Mouse (Mus musculus) mouse trophoblast stem cell (cell line): ENCODE data around the gene Drd5.

ENCODE experiments used
- in situ Hi-C, 2 experiments: fragments of 300-500 bp; cut with MseI, MboI; formaldehyde crosslinking; loops; 2 replicates in 1 of 2; 3 replicates in 1 of 2; pipeline ENCODE4 v1.15.1; 2025

The Drd5 gene

DNA sequence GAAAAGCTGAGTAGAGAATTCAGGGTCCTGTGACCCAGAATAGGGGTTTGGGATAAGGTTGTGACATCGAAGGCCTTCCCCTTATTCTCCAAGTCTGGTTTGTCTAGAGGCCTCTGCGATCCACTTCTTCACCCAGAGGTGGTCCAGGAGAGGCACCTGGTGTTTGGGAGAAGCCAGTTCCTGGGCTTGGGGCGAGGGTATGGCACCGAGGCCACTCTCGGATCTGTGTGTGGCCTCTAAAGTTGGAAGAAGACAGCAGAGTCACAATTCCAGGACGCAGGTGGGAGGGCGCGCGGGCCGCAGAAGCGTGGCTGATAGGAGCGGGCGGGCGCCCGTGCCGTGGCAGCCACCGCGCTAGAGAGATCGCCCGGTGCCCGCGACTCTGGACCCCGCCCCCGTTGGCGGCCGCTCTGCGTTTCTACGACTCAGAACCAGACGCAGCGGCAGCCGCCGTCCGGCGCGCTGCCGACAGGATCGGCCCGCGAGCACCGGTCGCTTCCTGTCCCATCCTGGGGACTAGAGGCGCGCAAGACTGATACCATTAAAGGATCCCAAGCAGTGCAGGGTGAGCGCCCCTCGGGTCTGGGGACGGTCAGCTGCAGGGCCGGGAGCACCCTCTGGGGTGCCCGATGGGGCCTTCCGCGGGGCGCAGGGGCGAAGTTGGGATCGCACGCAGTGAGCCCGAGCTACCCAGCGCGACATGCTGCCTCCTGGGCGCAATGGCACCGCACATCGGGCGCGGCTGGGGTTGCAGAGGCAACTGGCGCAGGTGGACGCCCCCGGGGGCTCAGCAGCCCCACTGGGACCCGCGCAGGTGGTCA lies at the start of gene Drd5:
Gene Drd5 (plus strand): TSS at position 402 of the 821 bp plus-strand sequence.
- in situ Hi-C loops: loop anchor here in 1 of 2 experiments (10.0 kb wide), 1 partner anchor 146 kb away; no protein-coding TSS in a partner anchor

DNA sequence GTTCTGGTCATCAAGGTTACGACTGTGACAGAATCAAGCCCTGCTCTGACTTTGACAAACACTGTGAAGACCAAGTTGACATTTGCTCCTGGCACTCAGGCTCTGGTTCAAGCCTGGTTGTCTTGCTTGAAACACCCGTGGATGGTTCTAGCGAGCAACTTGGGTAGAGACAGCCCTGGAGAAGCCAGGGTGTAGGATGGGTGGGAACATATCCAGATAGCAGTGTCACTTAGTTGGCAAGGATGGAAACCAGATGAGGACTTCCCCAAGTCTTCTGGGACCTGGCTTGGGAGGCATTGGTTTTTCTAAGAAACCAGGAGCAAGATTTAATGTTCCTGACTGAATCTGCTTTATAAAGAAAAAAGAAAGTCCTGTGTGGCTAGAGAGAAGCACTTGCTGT lies 48.2 kb upstream of the Drd5 start:
- in situ Hi-C loops: no loop called here

DNA sequence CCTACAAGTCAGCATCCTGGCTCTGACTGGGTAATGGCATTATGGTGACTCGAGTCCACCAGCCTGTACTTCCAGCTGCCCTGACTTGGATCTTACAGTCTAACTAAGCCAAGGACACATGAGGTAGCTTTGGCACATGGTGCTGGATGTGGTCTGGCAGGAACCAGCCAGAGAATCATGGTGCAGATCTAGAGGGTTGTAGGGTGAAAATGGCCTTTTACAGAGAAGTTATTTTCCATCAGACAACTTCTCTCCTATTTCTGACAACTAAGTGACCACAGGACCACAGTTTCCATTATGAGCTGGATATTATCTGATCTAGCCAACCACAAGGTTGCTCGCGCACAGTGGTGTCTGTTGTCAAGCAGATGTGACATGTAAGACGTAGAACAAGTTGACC lies 45.3 kb upstream of the Drd5 start:
- in situ Hi-C loops: no loop called here

DNA sequence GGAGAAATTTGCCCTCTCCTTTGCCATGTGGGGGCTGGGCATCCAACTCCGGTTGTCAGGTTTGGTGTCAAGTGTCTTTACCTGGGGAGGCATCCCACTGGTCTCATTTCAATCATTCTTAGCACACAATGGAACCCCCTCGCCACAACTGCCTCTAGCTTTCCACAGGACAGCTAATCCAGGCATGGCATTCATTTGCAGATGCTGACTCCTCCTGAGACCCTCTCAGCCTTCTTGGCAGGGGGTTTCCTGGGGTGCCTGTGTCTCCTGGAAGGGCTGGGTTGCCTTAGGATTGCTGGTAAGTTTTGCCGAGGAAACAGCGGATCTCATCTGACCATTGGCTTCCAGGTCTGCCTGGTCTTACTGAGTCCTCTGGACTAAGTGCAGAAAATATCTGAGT lies 43.4 kb upstream of the Drd5 start, which contains the start of gene Otop1:
Gene Otop1 (plus strand): TSS at position 202 of the 400 bp plus-strand sequence.
- in situ Hi-C loops: no loop called here

DNA sequence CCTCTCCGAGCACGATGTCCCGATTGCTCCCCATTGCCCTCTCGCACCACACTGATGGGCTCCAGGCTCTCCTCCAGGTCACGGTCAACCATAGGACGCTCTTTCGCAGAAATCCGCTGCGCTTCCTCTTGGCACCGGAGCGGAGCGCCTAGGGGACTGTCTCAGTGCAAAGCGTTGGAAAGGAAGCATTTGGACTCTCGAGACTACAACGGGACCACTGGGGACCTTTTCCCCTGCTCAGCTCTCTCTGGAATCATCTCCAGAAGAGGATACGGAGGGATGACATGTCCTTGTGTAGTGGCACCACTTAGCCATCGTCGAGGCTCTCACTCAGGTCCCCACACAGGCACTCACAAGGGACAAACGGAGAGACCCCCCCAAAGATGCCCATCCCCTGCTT lies 42.7 kb upstream of the Drd5 start:
- in situ Hi-C loops: no loop called here

DNA sequence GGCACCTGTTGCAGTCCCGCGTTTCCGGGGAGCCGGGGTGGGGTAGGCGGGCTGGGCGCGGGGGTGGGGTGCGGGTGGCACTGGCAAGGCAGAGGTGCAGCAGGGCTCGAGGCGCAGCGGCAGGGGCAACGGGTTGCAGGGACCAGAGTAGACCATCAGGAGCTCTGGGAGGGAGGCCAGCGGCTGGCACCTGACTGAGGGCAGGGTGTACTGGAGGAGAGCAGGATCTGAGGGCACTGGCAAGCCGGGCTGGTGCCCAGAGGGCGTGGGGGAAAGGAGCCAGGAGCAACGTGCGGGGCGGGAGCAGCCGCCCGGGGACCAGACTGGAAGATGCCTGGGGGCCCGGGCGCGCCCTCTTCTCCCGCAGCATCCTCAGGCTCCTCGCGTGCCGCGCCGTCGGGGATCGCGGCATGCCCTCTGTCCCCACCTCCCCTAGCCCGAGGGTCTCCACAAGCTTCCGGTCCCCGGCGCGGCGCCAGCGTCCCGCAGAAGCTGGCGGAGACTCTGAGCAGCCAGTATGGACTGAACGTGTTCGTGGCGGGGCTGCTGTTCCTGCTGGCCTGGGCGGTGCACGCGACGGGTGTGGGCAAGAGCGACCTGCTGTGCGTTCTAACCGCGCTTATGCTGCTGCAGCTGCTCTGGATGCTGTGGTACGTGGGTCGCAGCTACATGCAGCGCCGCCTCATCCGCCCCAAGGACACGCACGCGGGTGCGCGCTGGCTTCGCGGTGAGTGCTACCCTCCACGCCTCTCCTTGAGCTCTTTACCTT lies 41.9 kb upstream of the Drd5 start:
- in situ Hi-C loops: no loop called here

DNA sequence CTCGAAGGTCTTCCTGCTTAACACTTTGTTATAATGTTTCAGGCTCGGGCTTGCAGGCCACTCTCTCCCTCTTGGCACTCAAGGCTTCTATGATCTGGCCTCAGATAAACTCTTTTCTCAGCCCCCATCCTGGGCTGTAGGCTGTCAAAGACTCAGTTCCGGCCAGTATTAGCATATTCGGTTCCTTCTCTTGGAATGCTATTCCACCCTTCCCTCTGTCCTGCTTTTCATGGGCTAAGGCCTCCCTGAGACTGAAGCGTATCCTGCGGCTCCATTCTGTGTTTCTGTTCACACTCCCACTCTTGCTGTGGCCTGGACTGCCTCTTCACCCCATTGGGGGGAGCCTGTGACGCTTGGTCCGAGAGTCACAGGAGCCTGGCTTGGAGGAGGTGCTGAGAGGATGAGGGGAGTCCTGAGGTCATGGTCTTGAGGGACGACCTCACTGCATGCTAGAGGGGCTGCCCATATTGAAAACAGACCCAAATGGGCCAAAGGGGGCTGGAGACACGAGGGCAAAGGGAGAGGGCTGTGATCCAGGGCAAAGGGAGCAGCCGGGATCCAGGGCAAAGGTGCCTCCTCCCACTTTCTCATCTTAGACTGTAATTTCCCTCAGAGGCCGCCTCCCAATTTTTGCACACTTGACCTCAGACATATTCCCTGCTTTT lies 41.1 kb upstream of the Drd5 start:
- in situ Hi-C loops: no loop called here

DNA sequence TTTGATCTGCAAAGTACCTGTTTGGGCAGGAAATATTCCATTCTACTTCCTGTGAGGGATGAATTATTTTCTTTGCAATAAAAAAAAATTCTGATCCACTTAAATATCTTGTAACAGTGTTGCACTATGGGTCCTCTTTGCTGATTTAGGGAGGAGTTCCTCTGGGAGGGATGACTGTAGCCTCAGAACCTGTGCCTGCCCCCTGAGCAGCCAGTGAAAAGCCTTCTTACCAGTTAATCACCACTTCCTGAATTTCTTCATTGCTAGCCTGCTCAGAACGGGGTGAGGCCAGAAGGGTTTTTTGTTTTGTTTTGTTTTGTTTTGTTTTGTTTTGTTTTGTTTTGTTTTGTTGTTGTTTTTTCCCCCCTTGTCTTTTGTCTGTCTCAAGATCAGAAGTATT lies 39.1 kb upstream of the Drd5 start:
- in situ Hi-C loops: no loop called here

DNA sequence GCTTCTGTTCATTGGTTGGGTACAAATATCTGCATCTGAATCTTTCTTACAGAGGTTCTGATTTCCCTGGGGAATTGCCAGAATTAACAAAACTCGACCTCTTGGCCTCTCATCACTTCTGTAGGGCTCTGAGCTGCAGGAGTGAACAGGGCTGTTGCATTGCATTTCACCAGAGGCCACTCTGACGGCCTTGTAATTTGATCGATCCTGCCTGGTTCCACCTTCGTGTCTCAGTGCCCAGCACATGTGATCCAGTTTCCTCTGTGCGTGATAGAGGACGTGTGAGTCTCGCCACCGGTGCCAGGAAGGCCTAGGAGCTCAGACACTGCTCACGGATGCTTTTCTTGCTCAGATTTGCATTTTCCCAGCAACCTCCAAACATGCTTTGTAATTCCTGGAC lies 33.4 kb upstream of the Drd5 start:
- in situ Hi-C loops: no loop called here

DNA sequence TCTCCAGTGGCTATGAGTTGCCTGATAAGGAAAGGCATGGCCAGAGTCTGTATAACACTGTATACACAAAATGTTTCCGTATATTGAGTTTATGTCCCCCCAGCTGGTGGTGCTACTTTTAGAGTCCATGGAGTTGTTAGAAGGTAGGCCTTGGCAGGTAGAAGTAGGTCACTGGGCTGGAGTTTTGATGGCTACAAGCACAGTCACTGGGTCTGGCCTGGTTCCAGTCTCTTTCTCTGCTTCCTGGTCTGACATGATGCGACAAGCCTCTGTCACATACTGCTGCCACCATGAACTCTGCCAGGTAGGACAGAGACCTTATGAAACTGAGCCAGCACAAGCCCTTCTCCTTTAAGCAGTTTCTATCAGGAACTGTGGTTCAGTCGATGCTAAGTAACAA lies 30.7 kb upstream of the Drd5 start:
- in situ Hi-C loops: no loop called here

DNA sequence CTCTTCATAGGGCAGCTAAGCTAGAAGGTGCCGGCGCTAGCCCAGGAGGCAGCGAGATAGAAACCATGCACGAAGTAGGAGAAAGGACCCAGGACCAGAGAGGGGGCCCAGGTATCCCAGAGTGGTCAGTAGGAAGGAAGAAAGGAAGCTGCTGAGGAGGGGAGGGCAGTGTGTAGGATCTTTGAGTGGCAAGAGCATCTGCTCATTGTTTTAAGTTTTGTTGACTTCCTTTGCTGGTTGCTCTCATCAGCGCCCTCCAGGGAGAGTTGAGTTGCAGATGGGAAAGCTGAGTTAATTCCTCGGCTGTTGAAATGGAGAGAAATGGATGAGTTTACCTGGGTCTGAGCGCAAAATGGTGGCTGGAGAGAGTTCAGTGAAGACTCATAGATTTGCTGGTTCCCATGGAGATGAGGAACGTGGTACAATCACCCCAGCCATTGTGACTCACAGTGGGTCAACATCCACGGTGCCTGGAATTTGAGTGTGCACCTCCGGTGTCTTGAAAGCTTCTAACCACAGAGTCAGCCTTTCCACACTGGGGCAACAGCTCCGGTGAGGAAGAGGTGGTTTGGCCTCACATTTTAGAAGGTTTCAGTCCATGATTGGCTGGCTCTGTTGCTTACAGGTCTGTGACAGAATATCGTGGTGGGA lies 17.3 kb upstream of the Drd5 start:
- in situ Hi-C loops: no loop called here

DNA sequence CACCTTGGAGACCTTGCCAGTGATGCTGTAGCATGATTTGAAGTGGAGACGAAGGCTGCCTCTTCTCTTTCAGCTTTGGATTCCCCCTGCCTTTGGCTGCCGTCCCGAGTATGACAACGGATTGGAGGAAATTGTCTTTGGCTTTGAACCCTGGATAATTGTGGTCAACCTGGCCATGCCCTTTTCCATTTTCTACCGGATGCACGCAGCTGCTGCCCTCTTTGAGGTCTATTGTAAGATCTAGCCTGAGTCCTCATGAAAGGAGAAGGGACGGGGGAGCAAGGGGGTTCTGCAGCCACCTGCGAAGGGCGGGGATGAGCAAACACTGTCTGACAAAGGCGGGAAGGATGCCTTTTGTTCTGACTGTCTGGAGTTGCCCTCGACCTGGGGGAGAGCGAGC lies 16.5 kb upstream of the Drd5 start:
- in situ Hi-C loops: no loop called here

DNA sequence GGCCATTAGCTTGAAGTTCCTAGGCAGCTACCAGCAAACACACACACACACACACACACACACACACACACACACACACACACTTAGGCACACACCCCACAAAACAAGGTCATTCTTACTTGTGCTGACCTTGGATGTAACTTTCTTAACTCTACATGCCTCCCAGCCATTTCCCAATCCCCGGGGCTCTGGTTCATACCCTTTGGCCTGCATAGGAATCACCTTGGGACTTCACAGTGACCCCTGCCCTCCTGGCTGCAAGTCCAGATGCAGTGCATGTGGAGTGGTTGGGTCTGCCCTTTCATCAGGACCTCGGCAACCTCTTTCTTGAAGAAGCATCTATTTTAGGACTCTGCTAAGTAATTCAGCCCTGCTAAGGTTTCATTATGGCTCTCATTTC lies 13.9 kb upstream of the Drd5 start:
- in situ Hi-C loops: no loop called here

DNA sequence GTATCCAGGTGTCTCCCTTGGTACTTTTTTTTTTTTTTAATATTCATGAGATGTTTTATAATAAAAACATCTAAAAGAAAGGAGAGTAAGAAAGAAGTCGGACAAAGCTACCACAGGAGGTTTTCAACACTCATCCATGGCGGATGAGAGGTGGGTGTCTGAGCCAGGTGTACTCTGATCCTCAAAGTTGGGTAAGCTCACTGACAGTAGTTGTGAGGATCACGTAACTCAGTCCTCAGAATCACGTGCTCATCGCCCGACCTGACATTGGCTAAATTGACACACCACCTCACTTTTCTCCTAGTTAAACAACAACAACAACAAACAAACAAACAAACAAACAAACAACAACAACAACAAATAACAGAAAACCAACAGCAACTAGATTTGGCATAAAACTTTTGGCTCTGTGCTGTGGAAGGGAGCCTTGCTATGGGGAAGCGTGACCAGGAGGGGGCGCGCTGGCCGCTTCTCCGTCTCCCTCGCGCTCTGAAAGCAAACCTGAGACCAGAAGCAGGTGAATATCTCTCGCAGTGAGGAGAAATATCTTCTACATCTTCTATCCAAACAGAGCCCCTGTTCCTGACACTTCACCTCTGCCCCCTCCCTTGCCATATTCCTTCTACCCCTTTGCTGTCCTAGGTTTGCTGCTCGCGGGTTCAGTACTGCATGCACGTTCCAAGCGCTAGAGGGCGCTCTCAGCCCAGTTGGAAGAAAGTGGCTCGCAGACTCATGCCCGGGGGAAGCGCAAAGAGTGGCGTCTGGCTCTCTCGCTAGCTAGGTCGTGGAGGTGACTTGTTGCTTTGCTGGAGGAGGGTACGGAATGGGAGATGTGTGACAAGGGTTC lies 11.7 kb upstream of the Drd5 start:
- in situ Hi-C loops: no loop called here

DNA sequence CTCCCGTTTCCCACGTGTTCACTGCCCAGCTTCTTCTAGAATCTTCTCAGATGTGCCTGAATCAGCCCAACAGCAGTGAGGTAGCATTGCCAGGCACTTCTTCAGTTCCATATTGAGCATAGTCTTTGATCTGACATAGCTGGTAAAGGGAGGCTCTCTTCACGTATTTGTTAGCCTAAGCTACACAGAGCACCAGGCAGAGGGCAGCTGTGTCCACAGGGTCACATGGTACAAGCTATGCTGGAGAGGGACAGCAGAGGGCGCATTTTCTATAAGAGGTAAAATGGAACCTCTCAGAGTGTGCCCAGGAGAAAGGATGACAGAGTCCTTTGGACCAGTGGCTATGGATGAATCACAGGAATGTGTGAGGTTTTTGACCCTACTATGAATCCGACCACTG lies 10.3 kb upstream of the Drd5 start:
- in situ Hi-C loops: no loop called here

DNA sequence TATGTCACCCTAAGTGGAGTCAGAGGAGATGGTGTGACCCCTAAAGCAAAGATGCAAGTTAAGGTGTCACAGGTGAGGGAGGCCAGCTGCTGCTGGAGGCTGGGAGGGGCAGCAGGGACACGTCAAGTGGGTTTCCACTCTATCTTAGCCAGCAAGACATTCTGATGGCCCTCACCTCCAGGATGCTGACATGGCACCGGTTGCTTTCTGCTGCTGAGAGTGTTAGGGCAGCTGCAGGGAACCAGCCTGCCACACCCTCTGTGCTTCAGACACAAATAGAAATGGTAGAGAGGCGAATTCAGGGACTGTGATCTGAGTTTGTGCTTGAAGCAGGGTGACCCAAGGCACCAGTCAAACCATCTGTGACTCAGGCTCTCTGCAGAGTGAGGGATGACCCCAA lies 9.4 kb upstream of the Drd5 start:
- in situ Hi-C loops: loop anchor here (5.0 to 10.0 kb wide), 2 partner anchors 155 to 158 kb away; no protein-coding TSS in a partner anchor

DNA sequence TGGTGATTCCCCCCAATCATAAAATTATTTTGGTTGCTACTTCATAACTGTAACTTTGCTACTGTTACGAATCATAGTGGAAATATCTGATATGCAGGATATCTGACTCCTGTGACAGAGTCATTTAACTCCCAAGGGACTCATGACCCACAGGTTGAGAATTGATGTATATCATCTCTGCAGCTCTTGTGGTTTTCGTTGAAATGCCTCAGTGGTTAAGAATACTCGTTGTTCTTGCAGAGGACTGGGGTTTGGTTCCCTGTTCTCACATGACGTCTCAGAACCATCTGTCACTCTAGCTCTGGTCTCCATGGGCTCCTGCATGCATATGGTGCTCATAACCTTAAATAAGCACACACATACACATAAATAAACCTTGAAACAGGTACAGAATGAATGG lies 14.2 kb downstream of the Drd5 start:
- in situ Hi-C loops: no loop called here

DNA sequence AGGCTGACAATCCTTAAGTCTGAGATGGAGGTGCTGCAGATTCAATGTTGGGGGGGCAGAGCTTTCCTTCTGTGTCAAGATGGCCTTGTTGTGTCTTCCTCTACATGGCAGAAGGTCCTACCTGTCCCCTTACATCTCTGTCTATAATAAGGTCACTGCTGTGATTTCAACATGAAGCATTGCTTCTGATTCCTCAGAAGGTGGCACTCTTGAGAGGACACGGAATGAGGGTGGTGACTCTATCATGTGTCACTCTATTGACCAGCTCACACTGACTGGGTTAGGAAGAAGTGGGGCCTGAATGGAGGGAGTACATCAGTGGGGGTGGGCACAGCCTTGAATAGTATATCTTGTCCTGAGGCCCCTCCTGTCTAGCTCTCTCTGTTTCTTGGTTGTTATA lies 15.4 kb downstream of the Drd5 start:
- in situ Hi-C loops: no loop called here

DNA sequence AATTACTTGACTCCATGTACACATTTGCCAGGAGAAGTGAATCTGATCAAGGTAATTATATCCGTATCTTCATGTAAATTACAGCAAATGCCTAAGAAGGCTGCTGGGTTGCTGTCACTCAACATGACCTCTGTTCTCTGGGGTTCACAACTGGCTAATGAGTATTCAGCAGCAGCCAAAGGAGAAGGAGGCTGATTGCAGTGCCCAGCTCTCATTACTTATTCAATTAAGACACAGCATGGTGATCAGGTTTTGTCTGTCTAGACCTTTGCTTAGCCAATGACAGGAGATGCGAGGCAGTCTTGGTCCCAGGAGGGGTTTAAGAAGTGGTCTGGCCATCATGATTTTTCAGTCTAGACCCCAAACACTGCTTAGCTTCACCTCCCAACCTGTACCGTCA lies 23.9 kb downstream of the Drd5 start:
- in situ Hi-C loops: no loop called here

DNA sequence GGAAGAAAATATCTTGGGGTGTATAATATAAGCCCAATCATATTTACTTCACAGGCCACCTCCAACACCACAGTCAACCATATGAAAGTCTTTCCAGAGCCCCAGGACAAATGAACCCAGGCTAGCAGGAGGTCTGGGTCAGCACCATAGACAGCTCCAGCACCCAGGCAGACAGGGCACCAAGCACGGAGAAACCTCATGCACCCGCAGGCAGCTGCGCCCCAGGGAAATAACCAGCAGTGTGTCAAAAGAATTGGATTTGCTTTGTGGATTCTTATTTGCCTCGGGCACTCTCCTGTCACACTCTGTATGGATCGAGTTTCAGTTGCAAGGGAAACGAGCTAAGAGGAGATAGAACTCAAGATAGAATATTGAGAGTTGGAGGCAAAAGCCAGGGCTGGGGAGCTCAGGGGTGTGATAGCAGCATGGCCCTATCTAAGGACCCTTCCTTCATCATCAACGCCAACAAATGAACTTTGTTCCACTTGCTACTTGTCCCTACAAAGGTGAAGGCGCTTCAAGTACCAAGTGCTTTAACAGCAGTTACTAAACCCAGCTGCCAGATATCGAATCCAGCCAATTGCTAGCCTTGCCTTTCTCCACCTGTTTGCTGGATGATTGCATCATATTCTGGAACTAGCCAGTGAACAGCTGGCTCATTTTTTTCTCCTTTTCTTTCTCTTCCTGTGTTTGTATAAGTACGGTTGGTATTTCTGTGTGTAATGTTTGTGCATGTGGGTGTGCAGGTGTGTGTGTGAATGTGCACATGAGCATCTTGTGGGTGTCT lies 27.7 kb downstream of the Drd5 start:
- in situ Hi-C loops: no loop called here
